Mouse (Mus musculus) midbrain, embryonic 16.5 days (tissue): ENCODE measurements around the gene Nkiras1. TPM values are rescaled to one million over a fixed set of nuclear protein-coding genes. Genes with fewer than 3 reads are reported as not detected.

Experiments used
- ATAC-seq: fragments of 200-750 bp; cut with Nextera tagmentation; 2 replicates; pipeline ENCODE4 v1.8.0; 2017; ENCODE audit warnings: moderate TSS enrichment
- H3K27ac ChIP-seq: fragments of 300-500 bp; sonication (generic); 2 replicates; pipeline ENCODE4 v1.5.1; 2014; ENCODE audit warnings: mild to moderate bottlenecking, low read length, mixed read lengths
- H3K27me3 ChIP-seq: fragments of 300-500 bp; sonication (generic); 2 replicates; pipeline ENCODE4 v1.6.1; 2014; ENCODE audit warnings: low read depth, low read length, mixed read lengths; ENCODE audit not compliant: control insufficient read depth, insufficient read depth
- H3K36me3 ChIP-seq: fragments of 300-500 bp; sonication (generic); 2 replicates; pipeline ENCODE4 v1.6.1; 2014; ENCODE audit warnings: mild to moderate bottlenecking, low read length, moderate library complexity, mixed read lengths; ENCODE audit not compliant: control insufficient read depth, insufficient read depth
- H3K4me1 ChIP-seq: fragments of 300-500 bp; sonication (generic); 2 replicates; pipeline ENCODE4 v1.6.1; 2014; ENCODE audit warnings: mild to moderate bottlenecking, low read length, mixed read lengths; ENCODE audit not compliant: control insufficient read depth, insufficient read depth
- H3K4me2 ChIP-seq: fragments of 300-500 bp; sonication (generic); 2 replicates; pipeline ENCODE4 v1.6.1; 2014; ENCODE audit warnings: mild to moderate bottlenecking, low read length, mixed read lengths
- H3K4me3 ChIP-seq: fragments of 300-500 bp; sonication (generic); 2 replicates; pipeline ENCODE4 v1.5.1; 2014; ENCODE audit warnings: low read depth, mild to moderate bottlenecking, low read length, moderate library complexity, mixed read lengths
- H3K9ac ChIP-seq: fragments of 300-500 bp; sonication (generic); 2 replicates; pipeline ENCODE4 v1.6.1; 2014; ENCODE audit warnings: low read depth, low read length, mixed read lengths
- H3K9me3 ChIP-seq: fragments of 300-500 bp; sonication (generic); replicated peaks from 2 replicates; pipeline ENCODE4 v1.6.1; 2014; ENCODE audit warnings: mild to moderate bottlenecking, low read length, mixed read lengths; ENCODE audit not compliant: control insufficient read depth, poor library complexity, severe bottlenecking
- WGBS: fragments of 180-500 bp; shearing (Covaris S2); extraction: QIAGEN DNeasy Blood & Tissue Kit; methylation state at CpG from one replicate; pipeline ENCODE4 v1.1.7; 2014; 5-methylcytosine and 5-hydroxymethylcytosine counted together
- polyA plus RNA-seq: library from polyadenylated mRNA; unstranded; fragments of >200 nt; fragmentation: Nextera tagmentation; extraction: Ambion mirVana; gene quantifications from 2 replicates; pipeline ENCODE4 v1.2.1, GENCODE M21; 2015

The Nkiras1 gene
- polyA plus RNA-seq, 1 experiment from 2014 or later = 50.9 TPM

DNA sequence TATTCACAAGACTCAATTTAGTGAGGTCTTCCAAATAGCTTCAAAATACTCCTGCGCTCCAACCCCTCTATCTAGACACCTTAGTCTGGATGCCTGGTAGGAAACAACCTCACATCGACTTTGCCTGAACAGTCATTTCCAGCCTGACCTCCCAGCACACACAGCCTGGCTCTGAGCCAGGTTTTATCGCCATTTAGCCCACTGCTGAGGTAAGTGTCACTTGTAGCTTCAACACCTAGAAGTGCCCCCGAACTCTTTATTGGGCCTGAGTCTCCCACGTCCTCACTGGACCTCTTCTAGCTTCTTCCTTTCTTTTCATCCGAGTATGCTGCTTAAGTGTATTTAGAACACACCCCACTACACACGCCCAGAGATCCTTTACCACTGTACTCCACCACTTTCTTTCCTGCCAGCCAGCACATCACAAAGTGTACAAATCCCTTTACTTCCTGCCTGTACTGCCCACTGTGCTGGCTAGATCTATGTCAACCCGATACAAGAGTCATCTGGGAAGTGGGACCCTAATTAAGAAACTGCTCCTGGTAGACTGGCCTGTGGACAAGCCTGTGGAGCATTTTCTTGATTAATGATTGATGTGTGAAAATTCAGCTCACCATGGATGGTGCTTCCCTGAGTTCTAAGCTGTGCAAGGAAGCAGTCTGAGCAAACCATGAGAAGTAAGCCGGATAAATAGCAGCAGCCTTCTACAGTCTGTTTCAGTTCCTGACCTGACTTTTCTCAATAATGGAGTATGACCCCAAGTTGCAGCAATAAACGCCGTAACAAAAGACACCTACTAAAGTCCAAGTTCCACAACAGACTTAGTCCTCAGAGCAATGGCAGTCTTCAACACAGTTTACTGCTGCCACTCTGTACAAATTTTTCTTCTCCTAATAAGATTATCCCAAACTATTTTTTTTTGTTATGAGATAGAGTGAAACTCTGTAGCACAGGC lies 46.8 kb downstream of the Nkiras1 start:
- Histone ChIP-seq H3K4me1 (no peaks in the 10 kb centered on the region), H3K4me2 (no peak overlapping the region), H3K27me3 (no peaks in the 10 kb centered on the region), H3K9ac (no peak overlapping the region), H3K4me3 (no peak overlapping the region), H3K36me3 (no peaks in the 10 kb centered on the region), H3K9me3 (no peaks in the 10 kb centered on the region), H3K27ac (no peak overlapping the region)
- 83% methylated on average over 11 of the region's 11 CpGs for WGBS
- ATAC-seq = no peak

DNA sequence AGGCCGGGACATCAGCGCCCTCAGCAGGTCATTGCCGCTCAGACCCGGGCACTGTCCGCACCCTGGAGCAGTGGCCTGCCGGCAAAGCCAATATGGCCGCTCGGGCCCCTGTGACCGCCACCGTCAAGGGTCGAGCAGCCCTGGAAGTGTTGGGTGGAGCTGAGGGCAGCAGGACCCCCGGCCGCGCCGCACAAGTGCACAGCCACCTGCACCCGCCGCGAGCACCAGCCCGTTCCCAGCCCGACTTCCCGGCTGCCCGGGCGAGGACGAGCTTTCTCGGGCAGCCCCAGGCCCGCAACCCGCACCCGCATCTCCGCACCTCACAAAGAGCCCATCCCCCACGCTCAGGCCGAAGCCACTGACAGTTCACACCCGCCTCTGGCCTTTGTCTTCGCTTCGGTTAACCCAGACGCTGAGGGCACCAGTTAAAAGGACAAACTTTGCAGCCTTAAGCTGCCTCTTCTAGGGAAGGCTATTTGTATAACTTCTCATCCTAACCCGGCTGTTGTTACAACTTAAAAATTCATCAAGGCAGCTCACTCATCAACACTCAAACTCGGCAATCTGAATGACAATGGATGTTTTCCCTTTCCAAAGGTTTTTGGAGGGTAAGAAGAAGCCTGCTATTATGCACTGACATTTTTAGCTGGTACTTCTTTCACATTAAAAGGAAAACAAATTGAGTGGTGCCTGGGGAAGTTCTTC lies 56.2 kb downstream of the Nkiras1 start:
- H3K27me3 ChIP-seq = no peaks in the 10 kb centered on the region
- H3K4me2 ChIP-seq = peak overlapping the region; percentile 88
- no peaks in the 10 kb centered on the region for H3K9me3 ChIP-seq
- H3K36me3 ChIP-seq = no peaks in the 10 kb centered on the region
- 0 out of 2 replicates have a peak overlapping the region, but pooled peaks have one; percentile 41 for H3K27ac ChIP-seq
- H3K9ac ChIP-seq = peak overlapping the region; percentile 71
- under 1% methylated on average over 35 of the region's 37 CpGs for WGBS
- H3K4me3 ChIP-seq = peak overlapping the region; percentile 51
- peak; percentile 17; the same call in 1 of the 2 replicates for ATAC-seq
- H3K4me1 ChIP-seq = peaks cover 33% of the 10 kb centered on the region

DNA sequence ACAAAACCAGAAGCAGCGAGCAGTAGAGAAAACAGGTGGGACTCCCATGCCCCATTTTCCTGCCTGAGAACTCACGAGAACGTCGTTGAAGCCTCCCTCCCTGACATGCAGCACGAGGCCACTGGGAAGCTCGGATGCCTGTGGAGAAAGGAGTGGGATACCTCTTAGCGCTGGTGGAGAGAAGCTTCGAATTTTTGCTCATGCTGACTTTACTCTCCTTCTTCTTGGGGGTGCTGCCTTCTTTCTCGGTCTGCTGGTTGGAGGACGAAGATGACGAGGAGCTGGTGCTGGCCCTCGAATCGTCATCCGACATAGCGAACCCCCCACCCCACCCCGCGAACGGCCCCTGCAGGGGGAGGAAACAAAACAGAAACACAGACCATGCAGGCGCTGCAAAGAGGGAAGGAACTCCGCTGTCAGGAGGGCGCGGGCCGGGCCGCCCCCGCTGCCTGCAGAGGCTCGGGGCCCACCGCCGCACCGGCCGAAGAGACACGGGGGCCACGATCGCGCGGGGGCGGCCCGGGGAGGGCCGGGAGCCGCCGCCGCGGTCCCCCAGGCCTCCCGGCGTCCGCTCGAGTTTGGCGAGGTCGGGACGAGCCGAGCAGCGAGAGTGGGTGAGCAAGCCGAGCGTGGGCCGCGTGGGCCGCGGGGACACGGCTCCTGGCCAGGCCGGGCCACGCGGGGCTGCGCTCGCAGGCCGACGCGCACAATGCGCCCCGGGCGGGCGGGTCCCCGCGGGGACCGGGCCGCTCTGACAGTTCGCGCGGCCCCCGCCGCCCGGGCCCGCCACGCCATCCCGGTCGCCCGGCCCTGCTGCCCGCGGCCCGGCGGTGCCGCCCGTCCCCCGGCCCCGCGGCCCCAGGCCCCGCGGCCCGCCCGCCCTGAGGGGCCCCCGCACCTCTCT lies 60.1 kb downstream of the Nkiras1 start:
- peak; percentile 73 for ATAC-seq
- H3K4me3 ChIP-seq = peak overlapping the region; percentile 93
- 1% methylated on average over 49 of the region's 99 CpGs for WGBS
- H3K4me1 ChIP-seq = peaks cover 35% of the 10 kb centered on the region
- H3K36me3 ChIP-seq = no peaks in the 10 kb centered on the region
- H3K27ac ChIP-seq = peak overlapping the region; percentile 90
- H3K9ac ChIP-seq = peak overlapping the region; percentile 98
- H3K4me2 ChIP-seq = peak overlapping the region; percentile 87
- no peaks in the 10 kb centered on the region for H3K9me3 ChIP-seq
- no peaks in the 10 kb centered on the region for H3K27me3 ChIP-seq

DNA sequence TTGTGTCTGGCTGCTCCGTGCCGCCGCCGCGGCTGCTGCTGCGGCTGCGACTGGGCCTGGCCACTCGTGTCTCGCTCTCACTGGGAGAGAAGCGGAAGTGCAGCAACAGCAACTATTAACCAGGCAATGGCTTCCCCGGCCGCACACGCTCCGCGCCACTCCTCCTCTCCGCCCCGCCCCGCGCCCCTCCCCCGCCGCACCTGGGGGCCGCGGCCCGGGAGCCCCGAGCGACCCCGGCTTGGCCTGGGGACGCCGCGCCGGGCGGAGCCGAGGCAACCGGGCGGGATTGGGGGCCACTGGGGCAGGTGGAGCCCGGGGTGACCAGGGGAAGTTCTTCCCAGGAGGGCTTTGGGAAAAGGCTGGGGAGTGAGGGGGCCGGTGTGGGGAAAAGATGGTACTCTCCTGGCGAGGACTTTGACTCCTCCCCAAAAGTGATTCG lies 60.8 kb downstream of the Nkiras1 start, which contains the start of gene Ube2e1:
TSS of gene Ube2e1 (minus strand) at position 167 of the 439 bp plus-strand sequence.
- no peaks in the 10 kb centered on the region for H3K9me3 ChIP-seq
- H3K9ac ChIP-seq = peak within 1 kb of the TSS; percentile 98
- under 1% methylated on average over 27 of the region's 39 CpGs for WGBS
- peaks cover 28% of the 10 kb centered on the region for H3K4me1 ChIP-seq
- peak within 1 kb of the TSS; percentile 87 for H3K4me2 ChIP-seq
- H3K36me3 ChIP-seq = no peaks in the 10 kb centered on the region
- peak; percentile 93 for ATAC-seq
- no peaks in the 10 kb centered on the region for H3K27me3 ChIP-seq
- peak within 1 kb of the TSS; percentile 90 for H3K27ac ChIP-seq
- H3K4me3 ChIP-seq = peak within 1 kb of the TSS; percentile 93

Other genes with a start within 250 kb of the Nkiras1 start
- 5.3 and 6.2 TPM in 2 replicates for gene Nr1d2, start 32.0 kb upstream of the Nkiras1 start, polyA plus RNA-seq
- 261 and 284 TPM in 2 replicates for gene Rpl15, start 255 bp downstream of the Nkiras1 start, polyA plus RNA-seq
- gene Ube2e1, start 60.7 kb downstream of the Nkiras1 start, polyA plus RNA-seq = 205 and 223 TPM in 2 replicates